Mouse (Mus musculus): ENCODE results near the gene Dnmbp.

Dnmbp gene

GRCm38 (mm10) chr19:43944566-43944965, 4.6 kb upstream of the Dnmbp start:
- no peak for DNase-seq (ENCODE audit: low read depth)

- DNase-seq (ENCODE audit: low read depth) = no peak
These were observed 3.1 kb upstream of the Dnmbp start for GRCm38 (mm10) chr19:43943076-43943475.

- peak; percentile 49 for DNase-seq (ENCODE audit: low read depth)
These were observed 721 bp downstream of the Dnmbp start for GRCm38 (mm10) chr19:43939171-43939768.

- no peak for DNase-seq (ENCODE audit: low read depth)
These were observed 1.6 kb downstream of the Dnmbp start for GRCm38 (mm10) chr19:43938355-43938754.

- DNase-seq (ENCODE audit: low read depth) = no peak
These were observed 9.1 kb downstream of the Dnmbp start for GRCm38 (mm10) chr19:43930926-43931325.

GRCm38 (mm10) chr19:43930366-43930765, 9.6 kb downstream of the Dnmbp start:
- DNase-seq (ENCODE audit: low read depth) = no peak

- no peak for DNase-seq (ENCODE audit: low read depth)
These were observed 10.1 kb downstream of the Dnmbp start for GRCm38 (mm10) chr19:43929869-43930268.

GRCm38 (mm10) chr19:43927967-43928366, 12.0 kb downstream of the Dnmbp start:
- no peak for DNase-seq (ENCODE audit: low read depth)

- DNase-seq (ENCODE audit: low read depth) = no peak
These were observed 12.9 kb downstream of the Dnmbp start for GRCm38 (mm10) chr19:43927057-43927456.

GRCm38 (mm10) chr19:43926141-43926987, 13.6 kb downstream of the Dnmbp start:
- DNase-seq (ENCODE audit: low read depth) = peak; percentile 58

- no peak for DNase-seq (ENCODE audit: low read depth)
These were observed 15.6 kb downstream of the Dnmbp start for GRCm38 (mm10) chr19:43924361-43924760.

GRCm38 (mm10) chr19:43922963-43923362, 17.0 kb downstream of the Dnmbp start:
- DNase-seq (ENCODE audit: low read depth) = no peak

GRCm38 (mm10) chr19:43921410-43921809, 18.6 kb downstream of the Dnmbp start:
- no peak for DNase-seq (ENCODE audit: low read depth)

- no peak for DNase-seq (ENCODE audit: low read depth)
These were observed 19.3 kb downstream of the Dnmbp start for GRCm38 (mm10) chr19:43920453-43921300.

GRCm38 (mm10) chr19:43919841-43920240, 20.1 kb downstream of the Dnmbp start:
- no peak for DNase-seq (ENCODE audit: low read depth)

GRCm38 (mm10) chr19:43918834-43919233, 21.2 kb downstream of the Dnmbp start:
- DNase-seq (ENCODE audit: low read depth) = no peak

GRCm38 (mm10) chr19:43917763-43918162, 22.2 kb downstream of the Dnmbp start:
- no peak for DNase-seq (ENCODE audit: low read depth)

GRCm38 (mm10) chr19:43917406-43917691, 22.6 kb downstream of the Dnmbp start:
- no peak for DNase-seq (ENCODE audit: low read depth)

- DNase-seq (ENCODE audit: low read depth) = peak; percentile 97
These were observed 23.2 kb downstream of the Dnmbp start for GRCm38 (mm10) chr19:43916586-43917405.

GRCm38 (mm10) chr19:43915431-43915830, 24.6 kb downstream of the Dnmbp start:
- peak; percentile 63 for DNase-seq (ENCODE audit: low read depth)

- DNase-seq (ENCODE audit: low read depth) = no peak
These were observed 25.0 kb downstream of the Dnmbp start for GRCm38 (mm10) chr19:43914986-43915385.

All from NIH3T3 (cell line).